Mouse (Mus musculus): ENCODE data around the gene G3bp1.

DNA sequence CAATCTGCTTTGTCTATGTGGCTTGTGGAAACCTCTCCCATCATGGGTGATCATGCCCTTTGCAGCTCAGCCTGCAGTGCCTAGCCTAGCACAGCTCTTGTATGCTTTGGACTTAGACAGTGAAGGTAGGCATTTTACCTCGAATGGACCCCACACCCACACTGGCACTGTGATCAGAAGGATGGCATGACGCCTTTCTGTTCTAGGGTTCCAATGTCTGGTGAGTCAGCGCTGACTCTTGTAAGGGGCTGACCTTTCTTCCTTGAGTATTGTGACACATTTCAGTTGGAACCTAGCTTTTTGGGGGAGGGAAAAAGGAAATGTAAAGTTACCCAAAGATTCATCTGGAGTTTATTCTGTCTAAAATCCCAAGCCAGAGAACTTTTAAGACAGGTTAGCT, 36.0 kb downstream of the G3bp1 start:
- TF ChIP-seq GATA1 (IDR thresholded peaks at IDR 0.05; ENCODE audit: low read depth, low read length) (no peak), POLR2A (IDR thresholded peaks at IDR 0.05; ENCODE audit: control insufficient read depth in 1 of 2, insufficient read depth in 1 of 2, low read depth in 1 of 2, low read length in 2 of 2, poor library complexity in 1 of 2) (no peak), CTCF (IDR thresholded peaks at IDR 0.05 in 2 of 3, conservative IDR thresholded peaks at IDR 0.05 in 1 of 3; ENCODE audit: control insufficient read depth in 1 of 3, insufficient read depth in 1 of 3, low read depth in 2 of 3, low read length in 3 of 3, poor library complexity in 1 of 3, severe bottlenecking in 1 of 3) (no peak), RCOR1 (IDR thresholded peaks at IDR 0.05; ENCODE audit: low read depth, low read length) (no peak), POLR2AphosphoS5 (IDR thresholded peaks at IDR 0.05; ENCODE audit: borderline replicate concordance, low read depth, low read length) (no peak), POLR2AphosphoS2 (IDR thresholded peaks at IDR 0.05; ENCODE audit: low read length) (no peak; the same call in 1 of the 2 replicates), USF2 (IDR thresholded peaks at IDR 0.05; ENCODE audit: borderline replicate concordance in 1 of 2, insufficient read depth in 1 of 2, low read depth in 1 of 2, low read length in 2 of 2) (no peak), SIN3A (IDR thresholded peaks at IDR 0.05; ENCODE audit: low read length) (no peak), ZC3H11A (IDR thresholded peaks at IDR 0.05; ENCODE audit: low read depth, low read length) (no peak)

All from MEL (cell line).